15 mouse cellular contexts compared by ENCODE assay signal in the genomic region with DNA sequence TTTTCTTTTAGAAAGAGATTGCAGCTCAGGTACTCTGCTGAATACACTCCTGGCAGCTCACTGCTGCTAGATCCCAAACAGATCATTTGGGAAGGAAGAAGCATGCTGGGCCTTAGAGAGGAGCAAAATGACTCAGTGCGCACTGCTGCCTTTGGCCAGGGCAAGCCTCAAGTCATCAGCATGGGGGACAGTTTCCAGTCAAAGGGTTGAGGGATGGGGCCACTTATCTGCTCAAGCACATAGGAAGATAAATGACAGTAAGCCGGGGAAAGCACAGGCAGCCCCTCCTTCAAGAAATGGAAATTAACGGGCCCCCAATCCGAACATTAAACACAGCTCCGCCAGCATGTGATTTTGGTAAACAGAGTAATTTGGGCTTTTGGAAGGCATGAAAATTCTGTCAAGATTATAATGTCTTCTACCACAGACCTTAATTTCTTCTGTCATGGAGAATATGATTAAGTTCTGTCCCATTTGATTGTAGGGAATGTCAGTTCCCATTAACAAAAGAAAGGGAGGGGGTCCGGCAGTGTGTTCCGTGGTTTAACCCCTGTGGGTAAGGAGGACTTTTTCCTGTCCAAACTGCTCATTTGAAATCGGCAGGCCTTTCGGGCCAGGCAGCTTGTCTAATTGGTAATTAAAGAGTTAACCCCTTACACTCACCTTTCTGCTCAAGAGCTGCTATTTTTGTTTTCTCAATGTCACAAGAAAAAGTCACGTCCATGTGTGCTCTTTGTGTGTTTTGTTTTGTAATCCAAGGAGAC.
DNase-seq lines count a peak whose midpoint lies in the region; ATAC-seq lines count a peak whose summit lies in the region.
"Had no signal": no experiment of that assay in that cellular context is flagged by ENCODE, and none has a peak within 500 bp of the region (broad histone marks: within the 10 kb centered on the region; RNA-seq: fewer than 3 reads in every experiment).

No protein-coding gene starts in this region.

- peaks cover 7% of the 10 kb centered on the region for H3K4me1 ChIP-seq in forebrain, embryonic 16.5 days (replicated peaks; ENCODE audit: control insufficient read depth, insufficient read depth, low read length)
- H3K4me1 ChIP-seq in midbrain, embryonic 13.5 days (replicated peaks) = peaks cover 12% of the 10 kb centered on the region
- no peaks in the 10 kb centered on the region for H3K4me1 ChIP-seq in intestine, embryonic 16.5 days (ENCODE audit: control insufficient read depth, insufficient read depth, low read length)
- H3K4me1 ChIP-seq: liver, embryonic 12.5 days; stomach, embryonic 15.5 days had no signal

- peaks cover 3% of the 10 kb centered on the region for H3K27me3 ChIP-seq in forebrain, embryonic 16.5 days (replicated peaks; ENCODE audit: control insufficient read depth, insufficient read depth, low read length)
- no peaks in the 10 kb centered on the region for H3K27me3 ChIP-seq in midbrain, embryonic 13.5 days
- H3K27me3 ChIP-seq in intestine, embryonic 16.5 days (replicated peaks; ENCODE audit: control insufficient read depth, insufficient read depth, low read length) = 0 out of 2 replicates have a peak, but pooled peaks cover 2% of the 10 kb centered on the region

- intact Hi-C loops in left cerebral cortex, postnatal 10 days (cut with DNase I) = no loop called here

- peak; percentile 31; the same call in 1 of the 2 replicates for ATAC-seq in forebrain, embryonic 16.5 days
- ATAC-seq in midbrain, embryonic 13.5 days = peak; percentile 56; the same call in 1 of the 2 replicates
- no peak for ATAC-seq in intestine, embryonic 16.5 days
- ATAC-seq: inflammation-experienced regulatory T-cells, adult 6 months; liver, embryonic 12.5 days; lung, postnatal 0 days had no signal

- DNase-seq in brain, adult 2 months (ENCODE audit: low read depth, low spot score) = peak; percentile 34
- DNase-seq in embryo, embryonic 11 days = peak; percentile 32
- DNase-seq in left cerebral cortex, postnatal 10 days (ENCODE audit: extremely low spot score in 1 of 2, low spot score in 2 of 2) = no peak
- DNase-seq in adrenal gland, postnatal 14 days = no peak
- DNase-seq: gastrocnemius, postnatal 25 days; kidney, postnatal 10 days; layer of hippocampus, postnatal 36 days; thymus, postnatal 4 days had no signal

- no peak overlapping the region for H3K4me3 ChIP-seq in forebrain, embryonic 16.5 days (replicated peaks; ENCODE audit: low read length)
- peak overlapping the region; percentile 5; the same call in 1 of the 2 replicates for H3K4me3 ChIP-seq in midbrain, embryonic 13.5 days (replicated peaks)
- H3K4me3 ChIP-seq in intestine, embryonic 16.5 days (ENCODE audit: low read length) = no peak overlapping the region
- H3K4me3 ChIP-seq: liver, embryonic 12.5 days; stomach, embryonic 15.5 days had no signal

- WGBS in forebrain, embryonic 16.5 days = 6% methylated on average over 10 of the region's 10 CpGs
- 4% methylated on average over 10 of the region's 10 CpGs for WGBS in midbrain, embryonic 13.5 days
- 25% methylated on average over 10 of the region's 10 CpGs for WGBS in intestine, embryonic 16.5 days

- no peaks in the 10 kb centered on the region for H3K36me3 ChIP-seq in forebrain, embryonic 16.5 days (ENCODE audit: control insufficient read depth, insufficient read depth)
- H3K36me3 ChIP-seq in midbrain, embryonic 13.5 days = no peaks in the 10 kb centered on the region
- H3K36me3 ChIP-seq in intestine, embryonic 16.5 days (ENCODE audit: control insufficient read depth, insufficient read depth, low read length) = no peaks in the 10 kb centered on the region
- H3K36me3 ChIP-seq: liver, embryonic 12.5 days; stomach, embryonic 15.5 days had no signal

- H3K9ac ChIP-seq in forebrain, embryonic 16.5 days (replicated peaks; ENCODE audit: low read depth, low read length) = no peak overlapping the region
- H3K9ac ChIP-seq in midbrain, embryonic 13.5 days (replicated peaks) = no peak overlapping the region
- H3K9ac ChIP-seq in intestine, embryonic 16.5 days (ENCODE audit: low read depth, low read length) = no peak overlapping the region
- H3K9ac ChIP-seq: liver, embryonic 12.5 days; stomach, embryonic 15.5 days had no signal

- H3K4me2 ChIP-seq in forebrain, embryonic 16.5 days (ENCODE audit: low read length) = peak overlapping the region; percentile 7; the same call in 1 of the 2 replicates
- peak overlapping the region; percentile 41 for H3K4me2 ChIP-seq in midbrain, embryonic 13.5 days (replicated peaks)
- no peak overlapping the region for H3K4me2 ChIP-seq in intestine, embryonic 16.5 days (ENCODE audit: low read depth, low read length)
- H3K4me2 ChIP-seq: liver, embryonic 12.5 days; stomach, embryonic 15.5 days had no signal

- H3K27ac ChIP-seq in forebrain, embryonic 16.5 days (ENCODE audit: low read length) = no peak overlapping the region
- H3K27ac ChIP-seq in midbrain, embryonic 13.5 days = no peak overlapping the region
- no peak overlapping the region for H3K27ac ChIP-seq in intestine, embryonic 16.5 days (ENCODE audit: low read length)
- H3K27ac ChIP-seq: liver, embryonic 12.5 days; stomach, embryonic 15.5 days had no signal

- no peaks in the 10 kb centered on the region for H3K9me3 ChIP-seq in forebrain, embryonic 16.5 days (ENCODE audit: control insufficient read depth, low read length)
- H3K9me3 ChIP-seq in midbrain, embryonic 13.5 days = no peaks in the 10 kb centered on the region
- no peaks in the 10 kb centered on the region for H3K9me3 ChIP-seq in intestine, embryonic 16.5 days (ENCODE audit: control insufficient read depth, low read length)
- H3K9me3 ChIP-seq: liver, embryonic 12.5 days; stomach, embryonic 15.5 days had no signal

Comparison
In these comparisons a context has a peak if more than half of its experiments do, and no peak if none do; other contexts are left out.
1. DNase-seq: peak in brain, adult 2 months (single experiment) and embryo, embryonic 11 days (single experiment); none in left cerebral cortex, postnatal 10 days (0 of 2) and adrenal gland, postnatal 14 days (single experiment).